Comparison of ENCODE assay signal across 25 mouse cellular contexts in the genomic region with DNA sequence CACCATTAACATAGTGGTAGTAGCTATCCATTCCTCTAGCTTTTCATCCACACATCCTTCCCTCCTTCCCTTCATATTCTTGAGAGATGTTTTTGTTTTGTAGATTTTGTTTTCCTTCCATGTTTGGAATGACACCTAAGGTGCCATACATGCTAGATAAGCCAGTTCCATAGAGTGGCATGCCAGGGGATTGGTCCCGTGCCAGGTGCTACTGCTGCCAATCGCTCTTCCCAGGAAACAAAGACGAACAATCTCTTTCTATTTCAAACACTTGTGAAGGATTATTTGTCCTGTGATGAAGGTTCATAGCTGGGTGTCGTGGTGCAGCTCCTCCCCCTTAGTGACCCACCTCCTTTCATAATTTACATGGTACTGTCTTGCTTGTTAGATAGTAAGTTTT.
A peak's percentile ranks its signal among the peaks of the same experiment; 100 is the strongest.
DNase-seq lines count a peak whose midpoint lies in the region; ATAC-seq and TF ChIP-seq lines count a peak whose summit lies in the region.
"Had no signal": no experiment of that assay in that cellular context is flagged by ENCODE, and none has a peak within 500 bp of the region (broad histone marks: within the 10 kb centered on the region; RNA-seq: fewer than 3 reads in every experiment).

No protein-coding gene starts in this region.

- no peaks in the 10 kb centered on the region for H3K27me3 ChIP-seq in lung, postnatal 0 days (replicated peaks; ENCODE audit: insufficient read depth, low read length)
- H3K27me3 ChIP-seq: forebrain, embryonic 13.5 days; hindbrain, embryonic 13.5 days had no signal

- no peak for TF ChIP-seq CTCF in lung, postnatal 0 days (IDR thresholded peaks at IDR 0.05)
- no peak for TF ChIP-seq CTCF in lung, adult 2 months (IDR thresholded peaks at IDR 0.05; ENCODE audit: insufficient read depth, low read length)

- no peaks in the 10 kb centered on the region for H3K4me1 ChIP-seq in lung, postnatal 0 days (ENCODE audit: insufficient read depth, low read depth, low read length)
- no peaks in the 10 kb centered on the region; the same call in 1 of the 2 replicates for H3K4me1 ChIP-seq in lung, adult 2 months (ENCODE audit: control insufficient read depth, insufficient read depth, low read length)
- H3K4me1 ChIP-seq: forebrain, embryonic 10.5 days; forebrain, embryonic 13.5 days; heart, embryonic 15.5 days; hindbrain, embryonic 10.5 days; hindbrain, embryonic 13.5 days had no signal

- WGBS in lung, postnatal 0 days = 43% methylated on average over 4 of the region's 4 CpGs
- WGBS in lung, adult 2 months = 36% methylated on average over 4 of the region's 4 CpGs

- no peak overlapping the region for H3K9ac ChIP-seq in lung, postnatal 0 days (replicated peaks; ENCODE audit: low read depth)
- H3K9ac ChIP-seq: forebrain, embryonic 13.5 days; heart, embryonic 12.5 days; heart, embryonic 15.5 days; hindbrain, embryonic 13.5 days had no signal

- no peak for TF ChIP-seq POLR2A in lung, adult 2 months (IDR thresholded peaks at IDR 0.05; ENCODE audit: borderline replicate concordance, extremely low read depth, low read depth, low read length)

- no peak overlapping the region for H3K27ac ChIP-seq in lung, postnatal 0 days (ENCODE audit: low read length)
- H3K27ac ChIP-seq: forebrain, embryonic 10.5 days; forebrain, embryonic 13.5 days; heart, embryonic 15.5 days; hindbrain, embryonic 10.5 days; hindbrain, embryonic 13.5 days had no signal

- H3K4me2 ChIP-seq in lung, postnatal 0 days (replicated peaks; ENCODE audit: low read depth, low read length) = no peak overlapping the region
- H3K4me2 ChIP-seq: forebrain, embryonic 13.5 days; heart, embryonic 12.5 days; heart, embryonic 15.5 days; hindbrain, embryonic 13.5 days had no signal

- no peak for TF ChIP-seq EP300 in lung, postnatal 0 days (IDR thresholded peaks at IDR 0.05)

- DNase-seq in cerebellum, postnatal 25 days = peak; percentile 7 to 23
- no peak for DNase-seq in cerebellum, postnatal 4 days (ENCODE audit: low spot score in 2 of 2)
- peak; percentile 10 for DNase-seq in lung, postnatal 0 days (ENCODE audit: low spot score)
- DNase-seq in lung, adult 2 months = no peak
- DNase-seq in right cerebral cortex, postnatal 4 days = peak; percentile 6
- no peak for DNase-seq in right cerebral cortex, postnatal 25 days
- DNase-seq in lung, postnatal 4 days = peak; percentile 20 to 48
- DNase-seq: adrenal gland, adult 2 months; adrenal gland, postnatal 14 days; cerebellum, adult 11-12 months; cerebellum, adult 9-11 months; embryo, embryonic 11 days; gastrocnemius, postnatal 25 days; heart, adult 18-20 months; heart, postnatal 10 days; heart, postnatal 36 days had no signal

- ATAC-seq in lung, postnatal 0 days = no peak
- no peak for ATAC-seq in megakaryocyte progenitor cell, adult 5-6 weeks (replicated peaks; ENCODE audit: poor library complexity)
- ATAC-seq: CD4-positive, CD25-positive, alpha-beta regulatory T cell, adult 4 months; forebrain, embryonic 13.5 days; hindbrain, embryonic 16.5 days had no signal

- no peaks in the 10 kb centered on the region for H3K9me3 ChIP-seq in lung, postnatal 0 days (ENCODE audit: low read length)
- H3K9me3 ChIP-seq: forebrain, embryonic 10.5 days; forebrain, embryonic 13.5 days; heart, embryonic 12.5 days; heart, embryonic 15.5 days; hindbrain, embryonic 10.5 days; hindbrain, embryonic 13.5 days had no signal

- H3K4me3 ChIP-seq in lung, postnatal 0 days (ENCODE audit: low read depth, low read length) = no peak overlapping the region
- H3K4me3 ChIP-seq in lung, adult 2 months (replicated peaks; ENCODE audit: extremely low read depth, low read depth, low read length) = no peak overlapping the region
- H3K4me3 ChIP-seq: forebrain, embryonic 10.5 days; forebrain, embryonic 13.5 days; heart, embryonic 12.5 days; heart, embryonic 15.5 days; hindbrain, embryonic 10.5 days; hindbrain, embryonic 13.5 days had no signal

- H3K36me3 ChIP-seq in lung, postnatal 0 days (ENCODE audit: insufficient read depth, low read length) = no peaks in the 10 kb centered on the region
- H3K36me3 ChIP-seq: forebrain, embryonic 10.5 days; heart, embryonic 12.5 days; heart, embryonic 15.5 days; hindbrain, embryonic 10.5 days; hindbrain, embryonic 13.5 days had no signal

Comparison
In these comparisons a context has a peak if more than half of its experiments do, and no peak if none do; other contexts are left out.
1. DNase-seq: peak in cerebellum, postnatal 25 days (2 of 2), lung, postnatal 0 days (single experiment), right cerebral cortex, postnatal 4 days (single experiment) and lung, postnatal 4 days (2 of 2); none in cerebellum, postnatal 4 days (0 of 2), lung, adult 2 months (single experiment) and right cerebral cortex, postnatal 25 days (single experiment).